Mouse (Mus musculus): ENCODE measurements around the gene Pip5k1b.

DNA sequence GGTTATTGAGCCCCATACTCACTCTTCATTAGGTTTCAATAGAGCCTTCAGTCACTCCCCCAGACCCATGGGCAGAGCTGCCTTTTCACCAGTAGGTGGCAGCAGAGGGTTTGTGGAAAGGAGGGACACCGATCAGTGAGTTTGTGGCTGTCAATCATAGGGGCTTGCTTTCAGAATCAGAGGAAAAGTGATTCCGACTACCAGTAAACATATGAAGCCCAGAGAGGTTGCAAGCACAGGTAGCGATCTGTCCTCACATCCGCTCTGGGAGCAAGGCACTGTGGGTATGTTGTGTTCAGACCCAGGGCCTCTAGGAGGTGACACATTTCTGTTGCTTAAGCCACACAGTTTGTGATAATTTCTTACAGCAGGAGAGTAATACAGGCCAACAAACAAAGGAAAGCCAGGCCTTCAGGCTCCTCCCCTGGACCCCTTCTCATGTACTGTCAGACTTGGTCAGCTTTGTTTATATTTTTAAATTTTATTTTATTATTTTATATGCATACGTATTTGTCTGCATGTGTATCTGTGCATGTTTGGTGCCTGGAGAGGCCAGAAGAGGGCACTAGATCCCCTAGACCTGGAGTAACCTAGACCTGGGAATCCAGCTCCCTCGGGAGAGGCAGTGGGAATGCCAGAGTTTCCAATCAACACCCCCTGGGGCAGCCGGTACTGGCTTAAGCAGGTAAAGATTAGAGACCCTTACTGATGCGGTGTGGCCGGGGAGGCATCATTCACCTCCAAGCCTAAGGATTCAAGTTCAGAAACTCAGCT, 254.5 kb downstream of the Pip5k1b start:
- peak; percentile 98 for TF ChIP-seq CTCF (conservative IDR thresholded peaks at IDR 0.05; ENCODE audit: low read length)
- no peak for TF ChIP-seq NANOG (IDR thresholded peaks at IDR 0.05; ENCODE audit: borderline replicate concordance, low read length)
- no peak for TF ChIP-seq POU5F1 (IDR thresholded peaks at IDR 0.05; ENCODE audit: borderline replicate concordance, low read length)

Measured in E14TG2a.4 (cell line).